8 mouse cellular contexts compared by ENCODE assay signal in genomic region chr5:52669426-52670191, GRCm38 (mm10). TPM values are rescaled to one million over a fixed set of nuclear protein-coding genes. Genes with fewer than 3 reads are reported as not detected.
A peak's percentile ranks its signal among the peaks of the same experiment; 100 is the strongest.
DNase-seq lines count a peak whose midpoint lies in the region; ATAC-seq lines count a peak whose summit lies in the region.

TSS of gene Sepsecs (minus strand) at chr5:52669708.

- peak; percentile 93 for DNase-seq in ES-CJ7 (ENCODE audit: low read depth, low spot score)
- peak; percentile 90 for DNase-seq in cerebellum, adult 11 months
- DNase-seq in forebrain, embryonic 14.5 days (ENCODE audit: low spot score) = peak; percentile 94
- DNase-seq in heart, postnatal 14 days = peak; percentile 94 to 95
- DNase-seq in layer of hippocampus, adult 11-12 months (ENCODE audit: low spot score) = peak; percentile 94
- peak; percentile 92 to 94 for DNase-seq in lung, adult 18-20 months
- DNase-seq in testis, postnatal 14 days (ENCODE audit: low spot score) = peak; percentile 92

- peak; percentile 96 for ATAC-seq in forebrain, embryonic 14.5 days
- peak; percentile 95 for ATAC-seq in neural tube, embryonic 15.5 days (ENCODE audit: low FRiP score)

- no peaks in the 10 kb centered on the region for H3K27me3 ChIP-seq in forebrain, embryonic 14.5 days (replicated peaks; ENCODE audit: control insufficient read depth, insufficient read depth, low read length)
- no peaks in the 10 kb centered on the region for H3K27me3 ChIP-seq in neural tube, embryonic 15.5 days (replicated peaks)

- peak within 1 kb of the TSS; percentile 82 for H3K9ac ChIP-seq in forebrain, embryonic 14.5 days (ENCODE audit: low read length)
- peak within 1 kb of the TSS; percentile 77 for H3K9ac ChIP-seq in neural tube, embryonic 15.5 days (replicated peaks)

- peak within 1 kb of the TSS; percentile 61 for H3K4me2 ChIP-seq in forebrain, embryonic 14.5 days (ENCODE audit: low read length)
- H3K4me2 ChIP-seq in neural tube, embryonic 15.5 days = peak within 1 kb of the TSS; percentile 68

- H3K4me1 ChIP-seq in forebrain, embryonic 14.5 days (ENCODE audit: control insufficient read depth, insufficient read depth, low read length) = no peaks in the 10 kb centered on the region; the same call in 1 of the 2 replicates
- H3K4me1 ChIP-seq in neural tube, embryonic 15.5 days = peaks cover 14% of the 10 kb centered on the region

- peaks cover 6% of the 10 kb centered on the region; the same call in 1 of the 2 replicates for H3K36me3 ChIP-seq in forebrain, embryonic 14.5 days (ENCODE audit: control insufficient read depth, insufficient read depth, low read length)
- 0 out of 2 replicates have a peak, but pooled peaks cover 3% of the 10 kb centered on the region for H3K36me3 ChIP-seq in neural tube, embryonic 15.5 days

- WGBS in forebrain, embryonic 14.5 days = 4% methylated on average over 56 of the region's 56 CpGs
- WGBS in neural tube, embryonic 15.5 days = 4% methylated on average over 56 of the region's 56 CpGs

- H3K27ac ChIP-seq in forebrain, embryonic 14.5 days (ENCODE audit: low read depth, low read length) = no peak within 1 kb of the TSS; the same call in 1 of the 2 replicates
- H3K27ac ChIP-seq in neural tube, embryonic 15.5 days (replicated peaks) = peak within 1 kb of the TSS; percentile 63; the same call in 1 of the 2 replicates

- intact Hi-C loops in heart, postnatal 14 days (cut with DNase I) = loop anchor here (5.0 kb wide), 2 partner anchors 73 to 153 kb away; partner anchors contain the start of gene Pi4k2b

- peak within 1 kb of the TSS; percentile 78 for H3K4me3 ChIP-seq in forebrain, embryonic 14.5 days (ENCODE audit: low read depth, low read length)
- H3K4me3 ChIP-seq in neural tube, embryonic 15.5 days (replicated peaks) = peak within 1 kb of the TSS; percentile 77

- H3K9me3 ChIP-seq in forebrain, embryonic 14.5 days (replicated peaks; ENCODE audit: control insufficient read depth, low read length) = no peaks in the 10 kb centered on the region
- no peaks in the 10 kb centered on the region for H3K9me3 ChIP-seq in neural tube, embryonic 15.5 days (replicated peaks)

RNA-seq across cellular contexts. Expression of gene Sepsecs, which starts in this region (rescaled TPM):
- polyA plus RNA-seq in forebrain, embryonic 14.5 days (2014; fragmentation: Nextera tagmentation; extraction: Ambion mirVana) = 6.8 and 8.2 TPM in 2 replicates
- total RNA-seq in heart, postnatal 14 days (2021) = 1 to 10 TPM; 6.9 to 8.0 TPM
- 6.2 and 7.4 TPM in 2 replicates for polyA plus RNA-seq in neural tube, embryonic 15.5 days (2015; fragmentation: Nextera tagmentation; extraction: Ambion mirVana)
